Mouse (Mus musculus) hindbrain, embryonic 11.5 days (tissue): Measurements from ENCODE around the gene Ppy. TPM values are rescaled to one million over a fixed set of nuclear protein-coding genes. Genes with fewer than 3 reads are reported as not detected.
A peak's percentile ranks its signal among the peaks of the same experiment; 100 is the strongest.

Experiments
- ATAC-seq: fragments of 200-750 bp; cut with Nextera tagmentation; 2 replicates; pipeline ENCODE4 v1.8.0; 2017; ENCODE audit warnings: mild to moderate bottlenecking, moderate TSS enrichment, moderate library complexity; ENCODE audit not compliant: low FRiP score
- DNase-seq: peaks from one replicate; pipeline ENCODE4 v3.0.0-alpha.2; 2015; ENCODE audit warnings: low spot score
- H3K27ac ChIP-seq: fragments of 300-500 bp; sonication (generic); 2 replicates; pipeline ENCODE4 v1.5.1; 2014; ENCODE audit warnings: mild to moderate bottlenecking, low read depth, low read length
- H3K27me3 ChIP-seq: fragments of 300-500 bp; sonication (generic); 2 replicates; pipeline ENCODE4 v1.6.1; 2014; ENCODE audit warnings: mild to moderate bottlenecking, low read length, moderate library complexity, mixed read lengths; ENCODE audit not compliant: control insufficient read depth, insufficient read depth
- H3K36me3 ChIP-seq: fragments of 300-500 bp; sonication (generic); 2 replicates; pipeline ENCODE4 v1.6.1; 2014; ENCODE audit warnings: mild to moderate bottlenecking, low read length, moderate library complexity, mixed read lengths; ENCODE audit not compliant: control insufficient read depth, insufficient read depth
- H3K4me1 ChIP-seq: fragments of 300-500 bp; sonication (generic); replicated peaks from 2 replicates; pipeline ENCODE4 v1.6.1; 2014; ENCODE audit warnings: low read length, mixed read lengths; ENCODE audit not compliant: control insufficient read depth, insufficient read depth
- H3K4me2 ChIP-seq: fragments of 300-500 bp; sonication (generic); replicated peaks from 2 replicates; pipeline ENCODE4 v1.6.1; 2014; ENCODE audit warnings: mild to moderate bottlenecking, low read depth, low read length
- H3K4me3 ChIP-seq: fragments of 300-500 bp; sonication (generic); 2 replicates; pipeline ENCODE4 v1.5.1; 2014; ENCODE audit warnings: low read depth, low read length
- H3K9ac ChIP-seq: fragments of 300-500 bp; sonication (generic); 2 replicates; pipeline ENCODE4 v1.6.1; 2014; ENCODE audit warnings: low read depth, low read length
- H3K9me3 ChIP-seq: fragments of 300-500 bp; sonication (generic); 2 replicates; pipeline ENCODE4 v1.6.1; 2016; ENCODE audit warnings: low read length; ENCODE audit not compliant: control insufficient read depth
- WGBS: fragments of 180-500 bp; shearing (Covaris S2); extraction: QIAGEN DNeasy Blood & Tissue Kit; methylation state at CpG from one replicate; pipeline ENCODE4 v1.1.7; 2014; 5-methylcytosine and 5-hydroxymethylcytosine counted together
- polyA plus RNA-seq: library from polyadenylated mRNA; unstranded; fragments of >200 nt; fragmentation: Nextera tagmentation; extraction: Ambion mirVana; gene quantifications from 2 replicates; pipeline ENCODE4 v1.2.1, GENCODE M21; 2014

Ppy gene
- polyA plus RNA-seq, 1 experiment from 2014 or later: not detected

GRCm38 (mm10) chr11:102086331-102086730 is 14.8 kb downstream of the Ppy start:
- Histone ChIP-seq H3K4me3 (no peak overlapping the region), H3K4me2 (0 out of 2 replicates have a peak overlapping the region, but pooled peaks have one; percentile 17), H3K9me3 (no peaks in the 10 kb centered on the region), H3K36me3 (no peaks in the 10 kb centered on the region), H3K9ac (0 out of 2 replicates have a peak overlapping the region, but pooled peaks have one; percentile 19), H3K27me3 (no peaks in the 10 kb centered on the region), H3K4me1 (peaks cover 20% of the 10 kb centered on the region), H3K27ac (peak overlapping the region; percentile 88)
- DNase-seq (peak; percentile 58), ATAC-seq (no peak)
- 10% methylated on average over 3 of the region's 3 CpGs for WGBS

GRCm38 (mm10) chr11:102084159-102084558 is 17.0 kb downstream of the Ppy start:
- DNase-seq (no peak), ATAC-seq (no peak)
- no peaks in the 10 kb centered on the region for H3K36me3 ChIP-seq
- WGBS: 57% methylated on average over 7 of the region's 7 CpGs
- no peak overlapping the region for H3K27ac ChIP-seq
- H3K27me3 ChIP-seq: no peaks in the 10 kb centered on the region
- no peaks in the 10 kb centered on the region for H3K9me3 ChIP-seq
- peaks cover 17% of the 10 kb centered on the region for H3K4me1 ChIP-seq
- no peak overlapping the region for H3K4me2 ChIP-seq
- H3K9ac ChIP-seq: no peak overlapping the region
- no peak overlapping the region for H3K4me3 ChIP-seq

DNA sequence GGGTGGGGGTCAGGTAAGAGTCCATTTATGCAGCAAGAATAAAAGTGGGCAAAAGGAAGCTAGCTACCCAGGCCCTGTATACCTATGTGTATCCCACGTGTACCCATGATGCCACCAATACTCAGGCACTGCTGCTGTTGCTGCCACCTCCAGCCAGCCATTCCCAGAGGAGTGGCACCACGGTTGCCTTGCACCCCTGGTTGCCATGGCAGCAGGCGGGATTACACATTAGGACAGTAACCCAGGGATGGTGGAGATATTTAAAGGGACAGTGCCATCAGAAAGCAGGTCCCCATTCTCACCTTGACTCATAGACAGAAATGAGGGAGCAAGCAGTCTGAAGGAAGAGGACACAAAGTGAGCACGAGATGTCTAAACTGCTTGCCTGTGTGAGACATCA is 17.9 kb downstream of the Ppy start:
- Histone ChIP-seq H3K36me3 (no peaks in the 10 kb centered on the region), H3K9ac (no peak overlapping the region), H3K4me1 (peaks cover 17% of the 10 kb centered on the region), H3K4me3 (no peak overlapping the region), H3K4me2 (no peak overlapping the region), H3K27ac (no peak overlapping the region), H3K9me3 (no peaks in the 10 kb centered on the region), H3K27me3 (no peaks in the 10 kb centered on the region)
- ATAC-seq (no peak), DNase-seq (no peak)
- 54% methylated on average over 4 of the region's 4 CpGs for WGBS

GRCm38 (mm10) chr11:102082322-102082721 is 18.8 kb downstream of the Ppy start:
- peak overlapping the region; percentile 61 for H3K4me2 ChIP-seq

DNA sequence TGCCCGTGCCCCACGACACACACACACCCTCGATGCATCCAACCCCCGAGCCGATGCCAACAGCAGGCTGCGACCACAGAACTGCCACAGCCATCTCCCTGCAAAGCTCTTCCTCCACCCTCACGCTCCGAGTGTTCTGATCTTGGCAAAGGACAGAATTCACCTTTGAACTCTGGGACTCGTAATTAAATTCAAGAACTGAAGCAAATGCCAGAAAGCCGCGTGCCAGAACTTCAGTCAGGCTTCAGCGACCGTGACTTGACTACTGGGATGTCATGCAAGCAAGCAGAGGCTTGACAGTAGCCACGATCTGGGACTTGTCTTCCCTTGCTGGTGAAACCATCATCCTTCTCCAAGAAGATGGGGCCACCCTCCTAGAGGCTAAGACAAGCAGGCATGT is 27.4 kb downstream of the Ppy start:
- no peak overlapping the region for H3K9ac ChIP-seq
- no peak for ATAC-seq
- no peak overlapping the region for H3K4me2 ChIP-seq
- H3K9me3 ChIP-seq: no peaks in the 10 kb centered on the region
- 73% methylated on average over 14 of the region's 14 CpGs for WGBS
- no peak for DNase-seq
- no peaks in the 10 kb centered on the region for H3K36me3 ChIP-seq
- no peaks in the 10 kb centered on the region; the same call in 1 of the 2 replicates for H3K4me1 ChIP-seq
- no peaks in the 10 kb centered on the region; the same call in 1 of the 2 replicates for H3K27me3 ChIP-seq
- no peak overlapping the region for H3K4me3 ChIP-seq
- H3K27ac ChIP-seq: no peak overlapping the region

More at GRCm38 (mm10) chr11:102082322-102082721, 18.8 kb downstream of the Ppy start:
- peak overlapping the region; percentile 49 for H3K9ac ChIP-seq
- no peaks in the 10 kb centered on the region for H3K27me3 ChIP-seq
- H3K9me3 ChIP-seq: no peaks in the 10 kb centered on the region
- no peak overlapping the region for H3K27ac ChIP-seq
- WGBS: under 1% methylated on average over 18 of the region's 18 CpGs
- peak overlapping the region; percentile 30 for H3K4me3 ChIP-seq
- H3K36me3 ChIP-seq: no peaks in the 10 kb centered on the region
- ATAC-seq (peak; percentile 81), DNase-seq (peak; percentile 87)
- peaks cover 17% of the 10 kb centered on the region for H3K4me1 ChIP-seq

DNA sequence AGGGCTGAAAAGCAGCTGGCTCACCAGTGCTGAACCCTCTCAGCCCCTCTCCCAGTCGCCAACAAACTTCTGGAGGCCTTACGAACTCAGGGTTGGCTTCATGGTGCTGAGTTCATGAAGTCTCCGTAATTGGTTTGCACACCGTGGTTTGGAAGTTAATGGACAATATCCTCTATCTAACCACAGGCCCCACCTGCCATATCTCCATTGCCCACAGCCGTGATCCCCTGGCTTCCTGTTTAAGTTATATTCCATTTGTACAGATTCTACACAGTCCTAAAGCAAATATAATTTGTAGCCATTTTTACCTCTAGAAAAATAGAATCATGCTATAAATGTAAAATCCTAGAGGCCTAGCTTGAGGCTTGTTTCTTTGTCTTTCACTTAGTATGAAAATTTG is 28.4 kb downstream of the Ppy start:
- Histone ChIP-seq H3K27me3 (no peaks in the 10 kb centered on the region; the same call in 1 of the 2 replicates), H3K36me3 (no peaks in the 10 kb centered on the region), H3K27ac (no peak overlapping the region), H3K4me3 (no peak overlapping the region), H3K4me2 (no peak overlapping the region), H3K9me3 (no peaks in the 10 kb centered on the region), H3K4me1 (no peaks in the 10 kb centered on the region; the same call in 1 of the 2 replicates), H3K9ac (no peak overlapping the region)
- DNase-seq (no peak), ATAC-seq (no peak)
- WGBS: 88% methylated on average over 5 of the region's 5 CpGs

GRCm38 (mm10) chr11:102070426-102070825 is 30.7 kb downstream of the Ppy start:
- DNase-seq (no peak), ATAC-seq (no peak)
- H3K9ac ChIP-seq: no peak overlapping the region
- no peak overlapping the region for H3K27ac ChIP-seq
- H3K9me3 ChIP-seq: no peaks in the 10 kb centered on the region
- 2% methylated on average over 13 of the region's 13 CpGs for WGBS
- H3K27me3 ChIP-seq: no peaks in the 10 kb centered on the region; the same call in 1 of the 2 replicates
- no peaks in the 10 kb centered on the region for H3K36me3 ChIP-seq
- H3K4me1 ChIP-seq: no peaks in the 10 kb centered on the region; the same call in 1 of the 2 replicates
- peak overlapping the region; percentile 1; the same call in 1 of the 2 replicates for H3K4me2 ChIP-seq
- no peak overlapping the region for H3K4me3 ChIP-seq

DNA sequence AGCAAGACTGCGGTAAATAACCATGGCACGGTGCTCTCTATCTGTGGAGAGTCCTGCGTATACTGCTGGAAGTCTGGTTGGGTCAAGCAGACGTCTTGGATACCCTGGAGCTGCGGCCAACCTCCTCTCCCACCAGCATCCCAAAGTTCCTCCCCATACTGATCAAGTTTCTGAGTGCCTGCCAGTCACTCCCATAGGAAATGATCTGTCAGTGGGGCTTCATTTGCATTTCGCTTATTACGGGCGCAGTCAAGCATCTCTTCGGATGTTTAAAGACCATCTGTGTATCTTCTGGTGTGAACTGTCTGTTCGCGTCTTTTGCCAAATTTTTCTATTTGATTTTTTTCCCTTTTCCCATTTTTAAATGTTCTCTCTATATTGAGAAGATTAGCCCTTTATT is 31.5 kb downstream of the Ppy start:
- no peaks in the 10 kb centered on the region; the same call in 1 of the 2 replicates for H3K27me3 ChIP-seq
- H3K4me3 ChIP-seq: no peak overlapping the region
- WGBS: 56% methylated on average over 11 of the region's 11 CpGs
- no peaks in the 10 kb centered on the region; the same call in 1 of the 2 replicates for H3K4me1 ChIP-seq
- H3K27ac ChIP-seq: no peak overlapping the region
- no peak overlapping the region for H3K4me2 ChIP-seq
- no peak overlapping the region for H3K9ac ChIP-seq
- no peaks in the 10 kb centered on the region for H3K9me3 ChIP-seq
- DNase-seq (no peak), ATAC-seq (no peak)
- no peaks in the 10 kb centered on the region for H3K36me3 ChIP-seq

DNA sequence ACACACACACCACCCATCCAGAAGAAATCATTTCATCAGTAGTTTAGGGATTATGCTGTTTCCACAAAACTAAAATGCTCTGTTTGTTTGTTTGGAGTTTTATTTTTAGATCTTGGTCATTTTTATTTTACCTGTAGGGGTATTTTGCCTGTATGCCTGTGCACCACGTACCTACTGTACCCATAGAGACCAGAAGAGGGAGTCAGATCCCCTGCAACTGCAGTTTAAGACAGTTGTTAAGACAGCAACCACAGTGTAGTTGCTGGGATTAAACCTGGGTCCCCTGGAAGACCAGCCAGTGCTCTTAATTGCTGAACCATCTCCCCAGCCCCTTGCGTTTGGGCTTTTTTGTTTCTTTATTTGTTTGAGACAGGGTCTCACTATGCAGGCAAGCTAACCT is 32.1 kb downstream of the Ppy start:
- ATAC-seq: no peak
- 36% methylated on average over 2 of the region's 2 CpGs for WGBS

More for the DNA sequence above, 32.1 kb downstream of the Ppy start:
- no peak overlapping the region for H3K9ac ChIP-seq
- no peak for DNase-seq
- H3K27me3 ChIP-seq: no peaks in the 10 kb centered on the region
- 0 out of 2 replicates have a peak, but pooled peaks cover 2% of the 10 kb centered on the region for H3K36me3 ChIP-seq
- H3K4me1 ChIP-seq: no peaks in the 10 kb centered on the region; the same call in 1 of the 2 replicates
- no peak overlapping the region for H3K4me3 ChIP-seq
- H3K4me2 ChIP-seq: no peak overlapping the region
- H3K9me3 ChIP-seq: no peaks in the 10 kb centered on the region
- H3K27ac ChIP-seq: no peak overlapping the region
